Mouse (Mus musculus): Measurements from ENCODE around the gene Arhgap45. TPM values are rescaled to one million over a fixed set of nuclear protein-coding genes. Genes with fewer than 3 reads are reported as not detected.

Arhgap45 gene
- polyA plus RNA-seq, 1 experiment from 2014 or later, result 9.1 TPM

DNA sequence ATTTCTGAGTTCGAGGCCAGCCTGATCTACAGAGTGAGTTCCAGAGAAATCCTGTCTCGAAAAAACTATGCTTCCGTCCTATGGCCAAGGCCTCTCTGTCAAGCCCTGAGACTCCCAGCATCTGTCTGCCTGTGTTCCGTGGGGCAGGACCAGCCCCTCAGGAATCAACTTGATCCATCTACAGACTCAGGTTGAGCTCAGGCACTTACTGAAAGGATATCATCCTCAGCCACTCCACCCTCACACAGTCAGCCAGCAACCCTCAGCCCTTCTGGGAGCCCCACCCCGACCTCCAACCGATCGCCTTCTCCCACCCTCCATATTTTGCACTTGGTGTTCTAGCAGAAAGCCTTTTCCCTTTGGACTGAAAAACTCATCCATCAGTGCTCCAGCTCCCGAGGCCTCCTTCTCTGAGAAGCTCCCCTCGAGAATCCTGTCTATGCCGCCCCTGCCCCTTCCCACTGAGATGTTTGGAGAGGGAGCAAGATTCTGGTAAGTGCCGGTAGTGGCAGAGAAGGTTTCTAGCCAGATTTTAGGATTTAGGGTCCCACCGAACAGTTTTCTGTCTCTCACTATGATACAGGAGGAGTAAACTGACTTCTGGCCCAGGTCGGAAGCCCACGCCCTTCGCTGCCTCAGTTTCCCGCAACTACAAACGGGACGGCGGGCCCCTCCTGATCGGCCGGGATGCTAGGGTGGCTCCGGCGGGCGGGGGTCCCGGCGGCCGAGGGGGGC, 28.5 kb upstream of the Arhgap45 start:
- peak overlapping the region; percentile 99 for H3K27ac ChIP-seq
- H3K9me3 ChIP-seq, result no peaks in the 10 kb centered on the region
- H3K4me2 ChIP-seq, result peak overlapping the region; percentile 85
- H3K27me3 ChIP-seq (replicated peaks), result no peaks in the 10 kb centered on the region
- H3K4me1 ChIP-seq, result peaks cover 46% of the 10 kb centered on the region
- peak overlapping the region; percentile 63 for H3K4me3 ChIP-seq (replicated peaks)
- peak overlapping the region; percentile 76 for H3K9ac ChIP-seq
- H3K36me3 ChIP-seq, result peaks cover 19% of the 10 kb centered on the region
- WGBS, result 9% methylated on average over 27 of the region's 27 CpGs
- no peak for ATAC-seq (ENCODE audit: insufficient read depth, low FRiP score, low read depth)

DNA sequence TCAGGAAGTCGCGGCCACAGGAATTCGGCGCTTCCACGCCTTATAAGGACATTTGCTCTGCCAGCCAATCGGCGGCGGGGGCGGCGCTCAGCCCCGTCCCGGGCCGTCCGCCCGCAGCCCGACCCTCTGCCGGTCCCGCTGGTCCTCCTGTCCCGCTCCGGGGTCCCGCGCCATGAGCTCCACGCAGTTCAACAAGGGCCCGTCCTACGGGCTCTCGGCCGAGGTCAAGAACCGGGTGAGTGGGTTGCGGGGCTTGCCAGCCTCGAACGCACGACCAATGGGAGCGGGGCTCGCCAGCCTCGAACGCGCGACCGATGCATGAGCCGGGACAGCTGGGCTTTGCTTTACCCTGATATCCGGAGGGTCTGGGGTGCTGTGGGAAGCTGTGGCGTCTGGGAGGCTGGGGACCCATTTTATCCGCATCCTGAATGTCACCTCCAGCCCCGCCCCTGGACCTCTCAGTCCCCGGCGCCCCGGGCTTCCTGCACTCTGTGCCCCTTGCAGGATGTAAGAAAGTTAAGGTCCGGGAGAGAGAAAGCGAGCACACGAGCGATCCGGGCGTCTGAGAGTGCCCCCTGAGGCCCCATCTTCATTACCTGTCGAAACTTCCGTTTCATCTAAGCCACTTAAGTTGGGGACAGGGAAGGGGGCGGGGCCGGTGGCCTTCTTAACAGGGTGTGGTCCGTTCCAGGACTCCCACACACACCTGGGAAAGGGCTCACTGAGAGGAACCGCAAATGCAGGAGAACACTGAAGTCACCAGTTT, 27.8 kb upstream of the Arhgap45 start, which contains the start of gene Cnn2:
Cnn2 (plus strand) TSS at position 79 of the 766 bp plus-strand sequence.
- Histone ChIP-seq H3K9me3 (no peaks in the 10 kb centered on the region), H3K4me1 (peaks cover 39% of the 10 kb centered on the region), H3K4me3 (replicated peaks) (peak within 1 kb of the TSS; percentile 63), H3K9ac (peak within 1 kb of the TSS; percentile 76), H3K36me3 (peaks cover 27% of the 10 kb centered on the region), H3K27ac (peak within 1 kb of the TSS; percentile 99), H3K27me3 (replicated peaks) (no peaks in the 10 kb centered on the region), H3K4me2 (peak within 1 kb of the TSS; percentile 85)
- peak; percentile 5; the same call in 1 of the 2 replicates for ATAC-seq (ENCODE audit: insufficient read depth, low FRiP score, low read depth)
- under 1% methylated on average over 59 of the region's 59 CpGs for WGBS

DNA sequence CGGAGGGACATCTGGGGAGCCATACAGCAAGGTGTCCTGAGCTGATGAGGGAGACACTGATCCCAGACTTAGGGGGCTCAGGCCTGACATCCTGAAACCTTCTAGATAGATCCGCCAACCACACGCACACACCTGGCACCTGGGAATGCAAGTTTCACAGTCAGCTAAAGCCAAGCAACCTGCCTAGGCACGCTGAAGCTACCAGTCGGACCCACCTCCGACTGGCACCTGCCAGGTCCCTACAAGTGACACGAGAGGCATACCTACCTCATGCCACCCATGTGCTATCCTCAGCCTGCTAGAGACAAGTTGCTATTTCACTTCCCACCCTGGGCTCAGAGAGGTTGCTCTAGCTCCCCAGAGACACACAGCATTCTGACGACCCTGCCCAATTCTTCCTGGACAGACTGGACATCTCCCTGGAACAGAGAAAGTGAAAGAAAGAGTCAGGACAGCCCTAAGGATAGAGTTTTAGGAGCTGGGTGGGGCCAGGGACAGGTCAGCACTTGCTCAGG, 27.1 kb upstream of the Arhgap45 start:
- Histone ChIP-seq H3K27me3 (replicated peaks) (no peaks in the 10 kb centered on the region), H3K9me3 (no peaks in the 10 kb centered on the region), H3K4me1 (peaks cover 39% of the 10 kb centered on the region), H3K4me2 (peak overlapping the region; percentile 85), H3K4me3 (replicated peaks) (peak overlapping the region; percentile 63), H3K36me3 (peaks cover 29% of the 10 kb centered on the region), H3K27ac (peak overlapping the region; percentile 99), H3K9ac (peak overlapping the region; percentile 76)
- 23% methylated on average over 8 of the region's 8 CpGs for WGBS
- no peak for ATAC-seq (ENCODE audit: insufficient read depth, low FRiP score, low read depth)

DNA sequence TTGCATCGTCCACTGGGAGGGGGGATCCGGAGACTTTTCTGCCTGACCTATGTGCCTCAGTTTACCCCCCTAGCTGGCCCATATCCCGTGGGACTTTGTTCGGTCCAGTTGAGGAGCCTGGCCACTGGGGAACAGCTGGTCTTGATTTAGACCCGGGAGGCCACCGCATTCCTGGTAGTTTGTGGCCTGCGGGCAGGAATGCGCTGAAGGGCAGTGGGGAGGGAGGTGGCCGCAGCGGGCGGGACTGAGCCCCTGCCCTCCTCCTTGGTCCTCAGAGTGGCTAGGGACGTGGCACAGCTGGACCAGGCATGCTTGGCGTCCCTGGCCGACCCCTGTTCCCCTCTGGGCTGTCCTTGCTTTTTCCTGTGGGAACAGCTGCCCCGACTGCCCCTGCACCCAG, 26.6 kb upstream of the Arhgap45 start:
- Histone ChIP-seq H3K4me3 (replicated peaks) (peak overlapping the region; percentile 63), H3K4me1 (peaks cover 39% of the 10 kb centered on the region), H3K36me3 (peaks cover 34% of the 10 kb centered on the region), H3K27me3 (replicated peaks) (no peaks in the 10 kb centered on the region), H3K9ac (peak overlapping the region; percentile 23; the same call in 1 of the 2 replicates), H3K27ac (peak overlapping the region; percentile 99), H3K9me3 (no peaks in the 10 kb centered on the region), H3K4me2 (peak overlapping the region; percentile 85)
- 20% methylated on average over 15 of the region's 15 CpGs for WGBS
- no peak for ATAC-seq (ENCODE audit: insufficient read depth, low FRiP score, low read depth)

DNA sequence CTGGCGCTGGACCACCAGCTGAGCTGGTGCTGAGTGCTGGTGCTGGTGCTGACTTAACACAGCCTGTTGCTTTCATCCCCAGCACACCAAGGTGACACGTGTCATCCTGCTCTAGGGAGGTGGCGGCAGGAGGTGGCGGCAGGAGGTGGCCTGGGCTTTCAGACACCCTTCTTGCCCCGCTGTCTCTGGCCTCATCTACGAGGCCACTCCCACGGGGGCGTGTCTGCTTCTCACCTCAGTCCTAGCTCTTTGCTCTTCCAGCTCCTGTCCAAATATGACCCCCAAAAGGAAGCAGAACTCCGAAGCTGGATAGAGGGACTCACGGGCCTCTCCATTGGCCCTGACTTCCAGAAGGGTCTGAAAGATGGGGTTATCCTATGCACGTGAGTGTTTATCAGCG, 25.4 kb upstream of the Arhgap45 start:
- Histone ChIP-seq H3K4me1 (peaks cover 33% of the 10 kb centered on the region), H3K9ac (no peak overlapping the region), H3K27me3 (replicated peaks) (no peaks in the 10 kb centered on the region), H3K9me3 (no peaks in the 10 kb centered on the region), H3K4me3 (replicated peaks) (peak overlapping the region; percentile 63), H3K36me3 (peaks cover 37% of the 10 kb centered on the region), H3K27ac (no peak overlapping the region), H3K4me2 (peak overlapping the region; percentile 85)
- 73% methylated on average over 12 of the region's 12 CpGs for WGBS
- no peak for ATAC-seq (ENCODE audit: insufficient read depth, low FRiP score, low read depth)

DNA sequence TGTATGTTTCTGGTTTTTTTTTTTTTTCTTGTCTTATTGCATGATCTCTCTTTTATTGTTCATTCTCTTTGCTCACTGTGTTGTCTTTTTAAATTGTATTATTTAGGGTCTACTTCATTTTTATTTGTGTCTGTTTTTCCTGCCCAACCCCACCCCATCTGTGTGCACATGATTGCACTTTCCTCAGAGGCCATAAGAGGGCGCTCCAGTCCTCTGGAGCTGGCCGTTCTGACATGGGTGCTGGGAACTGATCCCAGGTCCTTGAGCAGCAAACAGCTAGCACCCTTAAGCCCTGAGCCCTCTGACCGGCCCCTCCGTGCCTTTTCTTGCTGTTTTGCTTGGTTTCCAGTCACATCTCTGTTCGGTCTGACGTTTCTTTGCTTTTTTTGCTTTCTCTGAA, 24.9 kb upstream of the Arhgap45 start:
- peak overlapping the region; percentile 85; the same call in 1 of the 2 replicates for H3K4me2 ChIP-seq
- no peaks in the 10 kb centered on the region for H3K27me3 ChIP-seq (replicated peaks)
- H3K27ac ChIP-seq, result no peak overlapping the region
- peaks cover 37% of the 10 kb centered on the region for H3K36me3 ChIP-seq
- no peaks in the 10 kb centered on the region for H3K9me3 ChIP-seq
- ATAC-seq (ENCODE audit: insufficient read depth, low FRiP score, low read depth), result no peak
- no peak overlapping the region for H3K9ac ChIP-seq
- 86% methylated on average over 6 of the region's 6 CpGs for WGBS
- H3K4me1 ChIP-seq, result peaks cover 29% of the 10 kb centered on the region
- H3K4me3 ChIP-seq (replicated peaks), result no peak overlapping the region

DNA sequence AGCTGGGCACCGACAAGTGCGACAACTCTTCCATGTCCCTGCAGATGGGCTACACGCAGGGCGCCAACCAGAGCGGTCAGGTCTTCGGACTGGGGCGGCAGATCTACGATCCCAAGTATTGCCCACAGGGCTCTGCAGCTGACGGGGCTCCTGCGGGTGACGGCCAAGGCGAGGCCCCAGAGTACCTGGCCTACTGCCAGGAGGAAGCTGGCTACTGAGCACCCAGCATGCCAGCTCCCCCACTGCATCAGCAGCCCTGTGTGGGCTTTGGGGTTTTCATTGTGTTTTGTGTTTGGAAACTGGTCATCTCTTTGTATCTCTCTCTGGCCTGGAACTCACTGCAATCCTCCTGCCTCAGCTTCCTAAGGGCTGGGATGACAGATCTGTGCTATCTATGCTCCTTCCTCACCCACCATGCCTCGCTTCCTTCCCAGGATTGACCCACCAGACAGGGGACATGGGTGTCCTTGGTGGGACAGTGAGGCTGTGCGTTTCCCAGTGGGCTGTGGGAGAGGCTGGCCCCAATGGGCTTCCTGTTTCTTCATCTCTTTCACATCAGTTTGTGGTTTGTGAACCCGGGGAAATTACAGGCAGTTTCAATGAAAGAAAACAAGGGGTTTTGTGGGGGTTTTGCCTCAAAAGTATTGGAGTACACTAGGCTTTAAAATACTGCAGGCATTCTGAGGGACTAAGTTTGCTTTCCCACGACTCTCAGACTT, 21.9 kb upstream of the Arhgap45 start:
- no peak for ATAC-seq (ENCODE audit: insufficient read depth, low FRiP score, low read depth)

DNA sequence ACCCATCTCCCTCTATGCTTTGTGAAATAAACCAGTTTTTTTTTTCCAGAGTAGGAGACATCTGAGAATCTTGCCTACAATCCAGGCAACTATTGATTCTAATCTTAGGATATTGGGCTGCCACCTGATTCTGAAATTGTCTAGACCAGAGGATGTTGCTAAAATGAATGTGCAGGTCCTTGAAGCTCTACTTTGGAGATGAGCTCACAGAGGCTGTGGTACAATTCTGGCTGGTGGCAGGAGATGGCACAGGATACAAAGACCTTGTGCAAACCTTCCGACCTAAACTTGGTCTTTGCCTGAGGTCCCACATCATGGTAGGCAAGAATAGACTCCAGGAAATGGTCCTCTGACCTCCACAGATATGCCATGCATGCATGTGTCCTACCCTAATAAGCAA, 20.8 kb upstream of the Arhgap45 start:
- no peak overlapping the region for H3K9ac ChIP-seq
- WGBS, result 81% methylated on average over 1 of the region's 1 CpGs
- H3K27ac ChIP-seq, result no peak overlapping the region; the same call in 1 of the 2 replicates
- ATAC-seq (ENCODE audit: insufficient read depth, low FRiP score, low read depth), result no peak
- no peaks in the 10 kb centered on the region for H3K9me3 ChIP-seq
- H3K4me1 ChIP-seq, result peaks cover 11% of the 10 kb centered on the region; the same call in 1 of the 2 replicates
- peaks cover 37% of the 10 kb centered on the region for H3K36me3 ChIP-seq
- no peak overlapping the region for H3K4me3 ChIP-seq (replicated peaks)
- no peaks in the 10 kb centered on the region for H3K27me3 ChIP-seq (replicated peaks)
- H3K4me2 ChIP-seq, result peak overlapping the region; percentile 79; the same call in 1 of the 2 replicates

More for the DNA sequence above, 21.9 kb upstream of the Arhgap45 start:
- H3K4me2 ChIP-seq, result no peak overlapping the region
- no peaks in the 10 kb centered on the region for H3K27me3 ChIP-seq (replicated peaks)
- 84% methylated on average over 16 of the region's 16 CpGs for WGBS
- no peaks in the 10 kb centered on the region for H3K9me3 ChIP-seq
- H3K36me3 ChIP-seq, result peaks cover 37% of the 10 kb centered on the region
- no peak overlapping the region for H3K9ac ChIP-seq
- peaks cover 16% of the 10 kb centered on the region for H3K4me1 ChIP-seq
- no peak overlapping the region for H3K4me3 ChIP-seq (replicated peaks)
- H3K27ac ChIP-seq, result peak overlapping the region; percentile 46

DNA sequence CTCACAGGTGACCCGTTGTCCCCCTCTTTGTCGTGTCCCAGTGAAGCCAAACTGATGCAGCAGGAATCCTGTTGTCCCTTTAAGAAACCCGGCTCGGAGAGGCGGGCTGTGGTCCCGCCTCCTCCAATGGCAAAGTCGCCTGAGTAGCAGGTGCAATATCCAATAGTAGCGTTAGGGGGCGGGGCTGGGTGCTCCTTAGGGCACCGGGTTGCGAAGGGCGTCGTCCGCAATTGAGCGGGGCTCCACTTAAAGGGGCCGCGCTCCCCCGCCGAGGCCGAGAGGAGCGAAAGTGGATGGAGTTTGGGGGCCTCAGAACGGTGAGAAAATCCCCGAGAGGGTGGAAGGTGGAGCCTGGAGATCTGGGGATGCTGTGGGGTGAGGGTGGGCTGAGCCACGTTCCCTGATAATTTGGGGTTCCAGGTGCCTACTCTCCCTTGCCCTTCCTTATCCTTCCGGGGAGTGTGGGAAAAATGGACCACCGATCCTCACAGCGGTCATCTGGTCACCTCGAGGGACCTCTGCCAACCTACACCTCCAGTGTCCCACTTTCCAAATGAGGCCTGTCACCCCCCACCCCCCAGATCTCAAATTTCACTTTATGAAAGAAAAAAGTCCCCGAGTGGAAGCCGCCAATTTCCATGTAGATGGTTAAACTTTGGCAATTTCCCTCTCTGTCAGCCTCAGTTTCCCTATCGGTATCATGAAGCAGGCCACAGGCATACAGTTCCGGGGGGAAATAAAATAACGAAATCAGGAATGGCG, 20.0 kb upstream of the Arhgap45 start, which contains the start of gene Abca7:
Abca7 (plus strand) TSS at position 223 of the 762 bp plus-strand sequence.
- H3K4me1 ChIP-seq, result peaks cover 11% of the 10 kb centered on the region; the same call in 1 of the 2 replicates
- peak within 1 kb of the TSS; percentile 58 for H3K4me3 ChIP-seq (replicated peaks)
- peaks cover 30% of the 10 kb centered on the region for H3K36me3 ChIP-seq
- WGBS, result under 1% methylated on average over 34 of the region's 34 CpGs
- peak within 1 kb of the TSS; percentile 76 for H3K27ac ChIP-seq
- peak within 1 kb of the TSS; percentile 34; the same call in 1 of the 2 replicates for H3K9ac ChIP-seq
- peak within 1 kb of the TSS; percentile 79 for H3K4me2 ChIP-seq
- no peaks in the 10 kb centered on the region for H3K27me3 ChIP-seq (replicated peaks)
- ATAC-seq (ENCODE audit: insufficient read depth, low FRiP score, low read depth), result peak; percentile 88
- no peaks in the 10 kb centered on the region for H3K9me3 ChIP-seq

DNA sequence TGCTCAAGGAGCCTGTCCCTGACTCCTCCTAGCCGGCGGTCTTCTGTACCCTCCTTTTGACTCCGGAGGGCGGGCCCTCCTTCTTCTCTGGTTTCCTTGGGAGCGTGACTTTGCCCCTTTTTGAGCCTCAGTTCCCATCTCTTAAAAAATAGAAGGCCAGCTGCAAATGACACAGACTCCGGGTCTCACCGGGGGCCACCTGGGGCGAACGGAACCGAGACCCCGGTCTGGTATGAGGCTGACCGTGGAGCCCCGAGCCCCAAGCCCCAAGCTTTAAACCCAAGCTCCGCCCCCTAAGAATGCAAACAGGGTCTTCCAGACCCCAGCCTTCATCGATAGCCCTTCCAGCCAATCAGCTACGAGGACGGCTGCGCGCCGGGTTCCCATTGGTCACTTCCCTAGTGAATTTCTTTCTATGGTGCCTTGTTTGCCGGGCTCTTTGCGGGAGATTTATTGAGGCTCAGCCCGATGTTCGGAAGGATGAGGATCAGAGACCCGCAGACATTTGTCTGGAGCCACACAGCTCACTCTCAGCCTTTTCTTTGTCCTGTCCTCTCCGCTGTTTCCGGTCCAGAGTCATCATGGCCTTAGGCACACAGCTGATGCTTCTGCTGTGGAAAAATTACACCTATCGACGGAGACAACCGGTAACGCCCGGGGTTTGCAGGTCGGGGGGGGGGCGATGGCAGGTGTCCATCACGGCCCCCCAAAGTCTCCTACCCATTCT, 19.3 kb upstream of the Arhgap45 start:
- peak overlapping the region; percentile 58 for H3K4me3 ChIP-seq (replicated peaks)
- peaks cover 22% of the 10 kb centered on the region for H3K36me3 ChIP-seq
- H3K27ac ChIP-seq, result peak overlapping the region; percentile 76
- H3K9me3 ChIP-seq, result no peaks in the 10 kb centered on the region
- under 1% methylated on average over 35 of the region's 35 CpGs for WGBS
- no peaks in the 10 kb centered on the region for H3K27me3 ChIP-seq (replicated peaks)
- 0 out of 2 replicates have a peak overlapping the region, but pooled peaks have one; percentile 34 for H3K9ac ChIP-seq
- ATAC-seq (ENCODE audit: insufficient read depth, low FRiP score, low read depth), result peak; percentile 55
- H3K4me2 ChIP-seq, result peak overlapping the region; percentile 79
- H3K4me1 ChIP-seq, result peaks cover 9% of the 10 kb centered on the region; the same call in 1 of the 2 replicates

Measured in stomach, embryonic 15.5 days (tissue).